Mouse (Mus musculus) embryonic fibroblast, embryonic 13.5 days (primary cell): Measurements from ENCODE around the gene Ovol1.

Source experiments
- CTCF ChIP-seq: IDR thresholded peaks from 2 replicates; pipeline ENCODE4 v1.5.1; 2011; ENCODE audit warnings: mild to moderate bottlenecking, control low read depth, low read length, moderate library complexity, borderline replicate concordance; ENCODE audit not compliant: insufficient read depth
- POLR2A ChIP-seq: IDR thresholded peaks from 2 replicates; pipeline ENCODE4 v1.6.1; 2011; ENCODE audit warnings: low read depth, mild to moderate bottlenecking, control low read depth, low read length, moderate library complexity

DNA sequence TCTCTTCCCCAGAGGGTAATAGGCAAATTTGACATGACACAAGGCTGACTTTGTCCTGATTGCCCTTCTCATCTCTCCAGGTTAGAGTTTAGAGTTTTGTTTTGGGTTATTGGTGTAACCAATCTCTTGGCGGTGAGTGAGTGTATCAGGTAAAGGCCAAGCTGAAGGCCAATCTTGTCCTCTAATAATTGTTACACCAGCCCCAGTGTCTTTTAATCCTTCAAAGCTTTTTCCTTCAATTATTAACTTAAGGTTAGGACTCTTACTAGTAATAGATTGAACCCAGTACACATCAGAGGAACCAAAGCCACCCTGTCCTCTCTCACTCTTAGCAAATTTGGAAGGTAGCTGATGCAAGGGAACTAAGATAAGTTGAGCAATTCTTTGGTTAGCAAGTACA is 14.9 kb upstream of the Ovol1 start:
- no peak for TF ChIP-seq CTCF
- no peak for TF ChIP-seq POLR2A
